Mouse (Mus musculus) layer of hippocampus, adult 9-10 months (tissue): ENCODE data around the gene Gm17655.
"Not testable (repeated sequence)": the region's sequence is repeated elsewhere in the genome, so short reads cannot be mapped to it uniquely, and the experiment has no call there.

Source experiments
- DNase-seq: peaks from one replicate; pipeline ENCODE4 v3.0.0; 2022; ENCODE audit warnings: low spot score

Gm17655 gene

GRCm38 (mm10) chr5:110086161-110086866 lies 14.0 kb upstream of the Gm17655 start:
- DNase-seq: no peak

GRCm38 (mm10) chr5:110082961-110083360 lies 10.6 kb upstream of the Gm17655 start:
- DNase-seq: no peak

DNA sequence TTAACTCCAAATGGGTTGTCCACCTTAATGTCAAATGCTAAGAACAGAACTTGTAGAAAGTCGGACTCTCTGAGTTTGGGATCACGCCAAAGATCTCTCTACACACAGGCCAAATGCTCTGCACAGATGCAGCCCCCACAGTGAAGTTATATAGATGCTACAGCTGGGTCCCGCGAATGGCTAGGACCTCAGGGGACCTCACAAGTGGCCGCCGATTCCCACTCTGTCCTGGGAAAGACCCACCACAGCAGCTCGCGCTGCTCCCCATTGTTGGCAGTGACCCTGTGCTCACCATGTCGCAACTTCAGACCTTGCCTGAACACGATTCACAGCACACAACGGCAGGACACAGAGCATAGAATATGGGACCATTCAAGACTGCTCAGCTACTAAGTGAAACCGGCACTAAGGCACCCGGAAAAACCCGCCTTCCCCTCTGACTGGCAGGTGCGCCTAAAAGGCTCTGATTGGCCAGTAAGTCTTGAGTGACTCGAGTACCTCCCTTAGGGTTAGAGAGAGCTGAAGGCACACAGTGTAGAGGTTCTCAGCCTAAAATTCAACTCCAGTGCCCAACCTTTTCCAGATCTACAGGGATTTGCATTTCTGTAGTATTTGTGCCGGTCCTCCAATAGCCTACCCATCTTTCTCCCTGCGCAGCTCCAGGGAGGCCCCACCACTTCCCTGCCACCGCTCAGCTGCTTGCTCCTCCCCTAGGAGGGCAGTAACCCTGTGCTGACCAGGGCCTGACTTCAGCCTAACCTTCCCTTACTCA lies 14.5 kb downstream of the Gm17655 start:
- peak; percentile 73 for DNase-seq

DNA sequence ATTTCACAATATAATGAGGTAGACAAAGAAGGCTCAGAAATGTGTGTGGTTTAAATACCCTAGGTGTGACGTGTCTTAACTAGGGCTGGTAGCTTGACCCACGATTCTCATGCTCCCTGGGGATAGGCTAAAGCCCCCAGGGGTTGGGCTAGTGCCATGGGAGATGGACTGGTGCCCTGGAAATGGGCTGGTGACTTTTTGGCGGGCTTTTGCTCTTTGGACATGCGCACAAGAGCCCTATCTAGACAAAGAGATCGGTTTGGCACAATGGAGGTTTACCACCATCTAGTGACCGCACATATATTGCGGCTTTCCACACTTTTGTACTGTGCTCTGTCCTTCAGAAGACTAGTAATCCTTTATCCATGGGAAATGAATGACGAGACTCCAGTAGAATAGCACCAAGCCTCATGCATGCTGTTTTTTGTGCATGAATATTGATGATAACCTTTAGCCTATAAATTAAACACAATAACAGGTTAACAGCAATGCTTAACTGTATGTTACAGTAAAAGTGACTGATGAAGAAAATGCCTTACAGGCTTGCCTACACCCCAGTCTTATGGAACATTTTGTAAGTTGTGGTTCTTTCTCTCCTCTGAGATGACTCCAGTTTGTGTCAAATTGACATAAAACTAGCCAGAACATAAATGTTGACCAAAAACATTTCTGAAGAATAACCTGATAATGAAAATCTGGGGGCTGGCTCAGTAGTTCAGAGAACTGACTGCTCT lies 48.5 kb downstream of the Gm17655 start:
- peak; percentile 17 for DNase-seq

GRCm38 (mm10) chr5:110023273-110023672 lies 49.0 kb downstream of the Gm17655 start:
- no peak for DNase-seq

DNA sequence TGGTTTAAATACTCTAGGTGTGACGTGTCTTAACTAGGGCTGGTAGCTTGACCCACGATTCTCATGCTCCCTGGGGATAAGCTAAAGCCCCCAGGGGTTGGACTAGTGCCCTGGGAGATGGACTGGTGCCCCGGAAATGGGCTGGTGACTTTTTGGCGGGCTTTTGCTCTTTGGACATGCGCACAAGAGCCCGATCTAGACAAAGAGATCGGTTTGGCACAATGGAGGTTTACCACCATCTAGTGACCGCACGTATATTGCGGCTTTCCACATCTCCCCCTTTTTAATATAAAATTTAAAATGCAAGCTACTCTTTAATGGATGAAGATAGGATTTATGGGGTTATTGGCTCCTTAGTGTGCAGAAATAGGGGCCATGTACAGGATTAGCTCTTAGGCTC lies 56.5 kb downstream of the Gm17655 start:
- DNase-seq: not testable (repeated sequence)
